13 mouse cellular contexts compared by ENCODE assay signal in the genomic region with DNA sequence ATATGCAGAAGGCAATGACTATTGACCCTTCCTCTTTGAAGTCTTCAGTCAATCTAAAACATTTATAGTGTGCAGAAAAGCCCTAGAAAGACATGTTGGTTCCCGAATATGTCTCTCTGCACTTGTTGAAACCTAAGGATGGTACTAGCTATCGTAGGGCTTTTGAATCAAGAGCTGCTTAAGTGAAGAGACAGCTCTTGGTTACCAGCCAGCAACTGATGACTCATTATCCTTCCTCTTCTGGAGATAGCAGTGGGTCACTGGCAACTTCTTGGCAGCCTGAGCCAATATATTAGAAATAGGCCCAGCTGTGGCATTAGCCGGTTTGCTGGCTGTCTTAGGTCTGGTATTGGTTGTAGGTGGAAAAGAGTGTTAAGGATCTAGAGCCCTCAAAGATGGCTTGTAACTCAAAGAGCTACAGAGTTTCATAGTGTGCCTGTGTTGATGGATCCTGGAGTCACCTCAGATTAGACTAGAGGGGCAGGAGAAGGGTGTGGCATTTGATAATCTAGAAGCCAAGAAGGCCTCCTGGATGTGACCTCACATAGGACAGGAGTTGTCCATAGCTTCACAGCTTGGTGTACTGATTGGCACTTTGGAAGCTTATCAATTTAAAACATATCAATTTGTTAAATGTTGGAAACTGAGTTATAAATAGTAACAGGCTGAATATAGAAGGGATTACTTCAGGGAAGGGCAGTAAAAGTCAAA.
DNase-seq lines count a peak whose midpoint lies in the region; ATAC-seq and TF ChIP-seq lines count a peak whose summit lies in the region.
"Had no signal": no experiment of that assay in that cellular context is flagged by ENCODE, and none has a peak within 500 bp of the region (broad histone marks: within the 10 kb centered on the region; RNA-seq: fewer than 3 reads in every experiment).

No protein-coding gene starts in this region.

- H3K27me3 ChIP-seq in liver, postnatal 0 days (ENCODE audit: insufficient read depth, low read length): no peaks in the 10 kb centered on the region
- H3K27me3 ChIP-seq: embryonic facial prominence, embryonic 12.5 days; liver, embryonic 15.5 days had no signal

- DNase-seq in layer of hippocampus, adult 11-12 months (ENCODE audit: low spot score): peak; percentile 12
- no peak for DNase-seq in layer of hippocampus, adult 9-11 months
- DNase-seq in adrenal gland, adult 2 months: peak; percentile 82
- DNase-seq in liver, postnatal 0 days: no peak
- DNase-seq in thymus, postnatal 14 days: no peak
- DNase-seq in left cerebral cortex, adult 11 months (ENCODE audit: low spot score): no peak
- DNase-seq: thymus, postnatal 4 days had no signal

- no peaks in the 10 kb centered on the region for H3K4me1 ChIP-seq in liver, postnatal 0 days (ENCODE audit: insufficient read depth)
- H3K4me1 ChIP-seq: embryonic facial prominence, embryonic 12.5 days had no signal

- TF ChIP-seq EP300 in liver, postnatal 0 days (IDR thresholded peaks at IDR 0.05; ENCODE audit: low read depth): no peak

- H3K4me3 ChIP-seq in liver, postnatal 0 days (ENCODE audit: low read depth, low read length): no peak overlapping the region
- H3K4me3 ChIP-seq: embryonic facial prominence, embryonic 12.5 days; liver, embryonic 15.5 days had no signal

- 56% methylated on average over 3 of the region's 3 CpGs for WGBS in liver, postnatal 0 days (ENCODE audit: insufficient replicate concordance)

- no peak overlapping the region for H3K4me2 ChIP-seq in liver, postnatal 0 days (ENCODE audit: low read depth, low read length)
- H3K4me2 ChIP-seq: embryonic facial prominence, embryonic 12.5 days; hindbrain, embryonic 14.5 days; liver, embryonic 15.5 days had no signal

- no peak overlapping the region for H3K9ac ChIP-seq in liver, postnatal 0 days (replicated peaks)
- H3K9ac ChIP-seq: embryonic facial prominence, embryonic 12.5 days; hindbrain, embryonic 14.5 days; liver, embryonic 15.5 days had no signal

- H3K9me3 ChIP-seq in liver, postnatal 0 days (ENCODE audit: low read length): no peaks in the 10 kb centered on the region
- H3K9me3 ChIP-seq: embryonic facial prominence, embryonic 12.5 days; liver, embryonic 15.5 days had no signal

- H3K27ac ChIP-seq in liver, postnatal 0 days (ENCODE audit: low read depth): no peak overlapping the region
- H3K27ac ChIP-seq: embryonic facial prominence, embryonic 12.5 days; hindbrain, embryonic 14.5 days; liver, embryonic 15.5 days had no signal

- H3K36me3 ChIP-seq in liver, postnatal 0 days (replicated peaks; ENCODE audit: insufficient read depth, low read length): no peaks in the 10 kb centered on the region
- H3K36me3 ChIP-seq: G1E; liver, embryonic 15.5 days had no signal

- peak; percentile 69; the same call in 1 of the 2 replicates for ATAC-seq in erythroblast, adult 5-6 weeks (replicated peaks; ENCODE audit: low FRiP score, poor library complexity, severe bottlenecking)
- peak; percentile 36; the same call in 1 of the 2 replicates for ATAC-seq in liver, postnatal 0 days
- ATAC-seq: midbrain, embryonic 16.5 days had no signal

- no peak for TF ChIP-seq CTCF in liver, postnatal 0 days (IDR thresholded peaks at IDR 0.05; ENCODE audit: low read depth)

Comparison
In these comparisons a context has a peak if more than half of its experiments do, and no peak if none do; other contexts are left out.
1. DNase-seq: peak in layer of hippocampus, adult 11-12 months (single experiment) and adrenal gland, adult 2 months (single experiment); none in layer of hippocampus, adult 9-11 months (single experiment), liver, postnatal 0 days (single experiment), thymus, postnatal 14 days (single experiment) and left cerebral cortex, adult 11 months (single experiment).